Mouse (Mus musculus): ENCODE data around the gene 1110032A03Rik.

The 1110032A03Rik gene

GRCm38 (mm10) chr9:50774991-50775612, at the start of gene 1110032A03Rik, which contains the start of gene Alg9:
TSS of gene 1110032A03Rik (minus strand) at chr9:50775520.
TSS of gene Alg9 (plus strand) at chr9:50775019.
- peak; percentile 62 for DNase-seq (ENCODE audit: extremely low spot score, low read depth, low spot score)

- no peak for DNase-seq (ENCODE audit: extremely low spot score, low read depth, low spot score)
Measured at GRCm38 (mm10) chr9:50823779-50824453, 48.6 kb upstream of the 1110032A03Rik start.

- DNase-seq (ENCODE audit: extremely low spot score, low read depth, low spot score): no peak
Measured at GRCm38 (mm10) chr9:50822216-50822615, 46.9 kb upstream of the 1110032A03Rik start.

GRCm38 (mm10) chr9:50821651-50822050, 46.3 kb upstream of the 1110032A03Rik start:
- no peak for DNase-seq (ENCODE audit: extremely low spot score, low read depth, low spot score)

GRCm38 (mm10) chr9:50819716-50820115, 44.4 kb upstream of the 1110032A03Rik start:
- no peak for DNase-seq (ENCODE audit: extremely low spot score, low read depth, low spot score)

GRCm38 (mm10) chr9:50818050-50818449, 42.7 kb upstream of the 1110032A03Rik start:
- DNase-seq (ENCODE audit: extremely low spot score, low read depth, low spot score): no peak

- no peak for DNase-seq (ENCODE audit: extremely low spot score, low read depth, low spot score)
Measured at GRCm38 (mm10) chr9:50816512-50816911, 41.2 kb upstream of the 1110032A03Rik start.

- no peak for DNase-seq (ENCODE audit: extremely low spot score, low read depth, low spot score)
Measured at GRCm38 (mm10) chr9:50815666-50816065, 40.3 kb upstream of the 1110032A03Rik start.

- DNase-seq (ENCODE audit: extremely low spot score, low read depth, low spot score): no peak
Measured at GRCm38 (mm10) chr9:50813796-50814195, 38.5 kb upstream of the 1110032A03Rik start.

GRCm38 (mm10) chr9:50811746-50812145, 36.4 kb upstream of the 1110032A03Rik start:
- DNase-seq (ENCODE audit: extremely low spot score, low read depth, low spot score): no peak

GRCm38 (mm10) chr9:50811187-50811586, 35.9 kb upstream of the 1110032A03Rik start:
- no peak for DNase-seq (ENCODE audit: extremely low spot score, low read depth, low spot score)

GRCm38 (mm10) chr9:50809146-50809545, 33.8 kb upstream of the 1110032A03Rik start:
- DNase-seq (ENCODE audit: extremely low spot score, low read depth, low spot score): no peak

GRCm38 (mm10) chr9:50808471-50808870, 33.2 kb upstream of the 1110032A03Rik start:
- no peak for DNase-seq (ENCODE audit: extremely low spot score, low read depth, low spot score)

GRCm38 (mm10) chr9:50803055-50803671, 27.8 kb upstream of the 1110032A03Rik start:
- DNase-seq (ENCODE audit: extremely low spot score, low read depth, low spot score): no peak

- DNase-seq (ENCODE audit: extremely low spot score, low read depth, low spot score): no peak
Measured at GRCm38 (mm10) chr9:50800985-50801384, 25.7 kb upstream of the 1110032A03Rik start.

- DNase-seq (ENCODE audit: extremely low spot score, low read depth, low spot score): no peak
Measured at GRCm38 (mm10) chr9:50798368-50798767, 23.0 kb upstream of the 1110032A03Rik start.

- no peak for DNase-seq (ENCODE audit: extremely low spot score, low read depth, low spot score)
Measured at GRCm38 (mm10) chr9:50797641-50798040, 22.3 kb upstream of the 1110032A03Rik start.

- no peak for DNase-seq (ENCODE audit: extremely low spot score, low read depth, low spot score)
Measured at GRCm38 (mm10) chr9:50796776-50797175, 21.5 kb upstream of the 1110032A03Rik start.

GRCm38 (mm10) chr9:50795266-50795665, 19.9 kb upstream of the 1110032A03Rik start:
- no peak for DNase-seq (ENCODE audit: extremely low spot score, low read depth, low spot score)

- no peak for DNase-seq (ENCODE audit: extremely low spot score, low read depth, low spot score)
Measured at GRCm38 (mm10) chr9:50782155-50782554, 6.8 kb upstream of the 1110032A03Rik start.

GRCm38 (mm10) chr9:50776162-50776760, 941 bp upstream of the 1110032A03Rik start:
- DNase-seq (ENCODE audit: extremely low spot score, low read depth, low spot score): no peak
